Mouse (Mus musculus) stomach, postnatal 0 days (tissue): ENCODE data around the gene Tm9sf3. TPM values are rescaled to one million over a fixed set of nuclear protein-coding genes. Genes with fewer than 3 reads are reported as not detected.
A peak's percentile ranks its signal among the peaks of the same experiment; 100 is the strongest.

Source experiments
- ATAC-seq: fragments of 200-750 bp; cut with Nextera tagmentation; 2 replicates; pipeline ENCODE4 v1.8.0; 2017; ENCODE audit not compliant: low FRiP score, low TSS enrichment
- DNase-seq: peaks from one replicate; pipeline ENCODE4 v3.0.0-alpha.2; 2016; ENCODE audit warnings: low spot score
- H3K27ac ChIP-seq: fragments of 300-500 bp; sonication (generic); replicated peaks from 2 replicates; pipeline ENCODE4 v1.5.1; 2014; ENCODE audit warnings: mild to moderate bottlenecking, control low read depth
- H3K27me3 ChIP-seq: fragments of 300-500 bp; sonication (generic); 2 replicates; pipeline ENCODE4 v1.6.1; 2014; ENCODE audit warnings: low read length; ENCODE audit not compliant: control insufficient read depth, insufficient read depth
- H3K36me3 ChIP-seq: fragments of 300-500 bp; sonication (generic); 2 replicates; pipeline ENCODE4 v1.6.1; 2014; ENCODE audit warnings: low read length, mixed read lengths; ENCODE audit not compliant: control insufficient read depth, insufficient read depth
- H3K4me1 ChIP-seq: fragments of 300-500 bp; sonication (generic); replicated peaks from 2 replicates; pipeline ENCODE4 v1.6.1; 2014; ENCODE audit warnings: antibody characterized with exemption; ENCODE audit not compliant: control insufficient read depth, insufficient read depth
- H3K4me2 ChIP-seq: fragments of 300-500 bp; sonication (generic); replicated peaks from 2 replicates; pipeline ENCODE4 v1.6.1; 2014; ENCODE audit warnings: low read depth, mild to moderate bottlenecking, control low read depth, moderate library complexity
- H3K4me3 ChIP-seq: fragments of 300-500 bp; sonication (generic); 2 replicates; pipeline ENCODE4 v1.5.1; 2014; ENCODE audit warnings: low read depth, low read length, control low read depth
- H3K9ac ChIP-seq: fragments of 300-500 bp; sonication (generic); 2 replicates; pipeline ENCODE4 v1.6.1; 2014; ENCODE audit warnings: mild to moderate bottlenecking, low read length, control low read depth, mixed read lengths
- H3K9me3 ChIP-seq: fragments of 300-500 bp; sonication (generic); 2 replicates; pipeline ENCODE4 v1.6.1; 2016; ENCODE audit warnings: low read length; ENCODE audit not compliant: control insufficient read depth
- CTCF ChIP-seq: IDR thresholded peaks from 2 replicates; pipeline ENCODE4 v1.5.1; 2016; ENCODE audit warnings: antibody characterized with exemption, low read depth, mild to moderate bottlenecking, moderate library complexity
- EP300 ChIP-seq: optimal IDR thresholded peaks from 2 replicates; pipeline ENCODE3; 2016; ENCODE audit warnings: antibody characterized with exemption
- WGBS: fragments of 180-500 bp; shearing (Covaris S2); extraction: QIAGEN DNeasy Blood & Tissue Kit; methylation state at CpG from one replicate; pipeline ENCODE4 v1.1.7; 2014; 5-methylcytosine and 5-hydroxymethylcytosine counted together
- polyA plus RNA-seq: library from polyadenylated mRNA; unstranded; fragments of >200 nt; fragmentation: Nextera tagmentation; extraction: Ambion mirVana; gene quantifications from 2 replicates; pipeline ENCODE4 v1.2.1, GENCODE M21; 2015

Gene Tm9sf3
- polyA plus RNA-seq, 1 experiment from 2014 or later = 138 TPM

DNA sequence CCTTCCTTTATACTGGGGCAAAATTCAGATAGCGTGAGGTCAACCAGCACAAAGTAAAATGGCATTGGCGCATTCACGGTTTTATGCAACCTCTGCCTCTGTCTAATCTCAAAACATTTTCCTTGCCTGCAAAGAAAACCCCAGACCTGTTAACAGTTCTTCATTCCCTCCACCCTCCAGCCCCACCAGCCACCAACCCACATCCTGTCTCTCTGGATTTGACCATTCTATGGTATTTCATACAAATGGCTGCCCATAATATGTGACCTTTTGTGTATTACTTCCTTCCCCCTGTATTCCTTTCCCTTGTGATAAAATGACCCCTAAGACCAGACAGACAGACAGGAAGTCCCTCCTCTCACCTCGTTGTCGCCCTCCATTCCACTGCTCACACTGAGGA, 18.9 kb upstream of the Tm9sf3 start:
- no peaks in the 10 kb centered on the region for H3K36me3 ChIP-seq
- H3K4me2 ChIP-seq = no peak overlapping the region
- H3K4me1 ChIP-seq = no peaks in the 10 kb centered on the region
- ATAC-seq (no peak), DNase-seq (no peak)
- H3K27me3 ChIP-seq = no peaks in the 10 kb centered on the region
- H3K27ac ChIP-seq = no peak overlapping the region
- H3K4me3 ChIP-seq = no peak overlapping the region
- H3K9ac ChIP-seq = no peak overlapping the region
- TF ChIP-seq EP300 (no peak), CTCF (no peak)
- H3K9me3 ChIP-seq = no peaks in the 10 kb centered on the region
- 73% methylated on average over 5 of the region's 5 CpGs for WGBS

GRCm38 (mm10) chr19:41282216-41282615, 18.4 kb upstream of the Tm9sf3 start:
- 82% methylated on average over 4 of the region's 4 CpGs for WGBS
- Histone ChIP-seq H3K4me2 (no peak overlapping the region), H3K27ac (no peak overlapping the region), H3K9ac (no peak overlapping the region), H3K36me3 (no peaks in the 10 kb centered on the region), H3K4me1 (no peaks in the 10 kb centered on the region), H3K9me3 (no peaks in the 10 kb centered on the region), H3K4me3 (no peak overlapping the region), H3K27me3 (no peaks in the 10 kb centered on the region)
- no peak for ATAC-seq
- TF ChIP-seq CTCF (no peak), EP300 (no peak)
- no peak for DNase-seq

DNA sequence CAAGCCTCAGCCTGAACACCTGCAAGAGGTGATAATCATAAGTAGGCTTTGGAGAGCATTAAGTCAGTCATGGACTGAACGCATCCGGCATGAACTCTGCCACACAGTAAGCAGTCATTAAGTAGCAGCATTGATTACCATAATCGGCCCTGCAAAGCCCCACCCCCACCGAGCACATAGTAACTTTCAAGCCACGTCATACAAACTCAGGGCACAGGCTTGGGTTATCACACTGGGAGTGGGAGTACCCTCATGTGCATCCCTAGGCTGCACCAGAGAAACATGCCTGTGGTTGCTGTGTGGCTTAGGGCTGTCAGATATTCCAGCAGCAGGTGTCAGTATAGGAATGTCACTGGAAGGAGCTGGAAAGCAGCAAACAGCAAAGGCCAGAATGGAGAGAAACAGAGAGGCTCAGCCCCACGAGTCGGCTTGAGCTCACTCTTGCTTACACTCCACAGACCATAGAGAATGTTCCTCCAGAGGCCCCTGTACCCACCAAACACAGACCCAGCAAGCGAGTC, 16.0 kb upstream of the Tm9sf3 start:
- 58% methylated on average over 8 of the region's 8 CpGs for WGBS
- peak; percentile 58 for TF ChIP-seq CTCF
- TF ChIP-seq EP300 = no peak
- H3K27ac ChIP-seq = no peak overlapping the region
- no peaks in the 10 kb centered on the region for H3K36me3 ChIP-seq
- no peaks in the 10 kb centered on the region for H3K27me3 ChIP-seq
- peak; percentile 57 for DNase-seq
- peak; percentile 71 for ATAC-seq
- H3K4me2 ChIP-seq = no peak overlapping the region
- H3K9ac ChIP-seq = no peak overlapping the region
- H3K9me3 ChIP-seq = no peaks in the 10 kb centered on the region
- no peak overlapping the region for H3K4me3 ChIP-seq
- no peaks in the 10 kb centered on the region for H3K4me1 ChIP-seq

DNA sequence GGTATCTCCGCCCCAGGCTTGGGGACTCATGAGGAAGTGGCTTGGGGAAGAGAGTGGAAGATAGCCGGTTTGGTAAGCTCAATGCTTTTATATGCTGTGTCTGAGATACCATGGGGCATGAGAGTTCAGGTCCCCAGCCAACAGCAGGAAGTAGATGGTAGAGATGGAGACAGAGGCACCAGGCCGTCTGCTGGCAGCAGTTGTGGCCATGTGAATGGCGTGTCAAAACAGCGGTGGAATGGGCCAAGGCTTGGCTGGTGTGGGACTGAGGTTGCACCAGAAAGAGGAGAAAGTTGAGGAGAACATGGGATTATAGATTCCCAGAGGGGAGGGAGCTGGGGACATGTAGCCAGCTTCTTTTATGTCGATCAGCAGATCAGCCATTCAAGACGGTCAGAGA, 14.8 kb upstream of the Tm9sf3 start:
- DNase-seq = no peak
- H3K9me3 ChIP-seq = no peaks in the 10 kb centered on the region
- ATAC-seq = no peak
- H3K4me2 ChIP-seq = no peak overlapping the region
- no peaks in the 10 kb centered on the region for H3K36me3 ChIP-seq
- WGBS = 84% methylated on average over 7 of the region's 7 CpGs
- no peaks in the 10 kb centered on the region for H3K4me1 ChIP-seq
- H3K9ac ChIP-seq = no peak overlapping the region
- H3K27me3 ChIP-seq = no peaks in the 10 kb centered on the region
- H3K4me3 ChIP-seq = no peak overlapping the region
- TF ChIP-seq EP300 (no peak), CTCF (no peak)
- H3K27ac ChIP-seq = no peak overlapping the region

GRCm38 (mm10) chr19:41275588-41275987, 11.8 kb upstream of the Tm9sf3 start:
- DNase-seq (no peak), ATAC-seq (peak; percentile 75)
- H3K4me2 ChIP-seq = no peak overlapping the region

GRCm38 (mm10) chr19:41270906-41271305, 7.1 kb upstream of the Tm9sf3 start:
- H3K9me3 ChIP-seq = no peaks in the 10 kb centered on the region
- DNase-seq = no peak
- H3K4me2 ChIP-seq = no peak overlapping the region
- ATAC-seq = no peak
- TF ChIP-seq CTCF (no peak), EP300 (no peak)
- H3K27me3 ChIP-seq = no peaks in the 10 kb centered on the region
- H3K36me3 ChIP-seq = no peaks in the 10 kb centered on the region
- H3K4me1 ChIP-seq = no peaks in the 10 kb centered on the region; the same call in 1 of the 2 replicates
- 76% methylated on average over 7 of the region's 7 CpGs for WGBS
- H3K27ac ChIP-seq = no peak overlapping the region
- no peak overlapping the region for H3K4me3 ChIP-seq
- no peak overlapping the region for H3K9ac ChIP-seq

More at GRCm38 (mm10) chr19:41275588-41275987, 11.8 kb upstream of the Tm9sf3 start:
- no peaks in the 10 kb centered on the region for H3K36me3 ChIP-seq
- no peaks in the 10 kb centered on the region; the same call in 1 of the 2 replicates for H3K4me1 ChIP-seq
- 40% methylated on average over 3 of the region's 3 CpGs for WGBS
- H3K9ac ChIP-seq = no peak overlapping the region
- H3K27ac ChIP-seq = peak overlapping the region; percentile 9
- no peak overlapping the region for H3K4me3 ChIP-seq
- TF ChIP-seq EP300 (no peak), CTCF (no peak)
- no peaks in the 10 kb centered on the region for H3K9me3 ChIP-seq
- H3K27me3 ChIP-seq = no peaks in the 10 kb centered on the region
